Mouse (Mus musculus) erythroblast, embryonic 14.5 days (primary cell): ENCODE data around the gene Tradd.

Experiments
- GATA1 ChIP-seq: IDR thresholded peaks from 2 replicates; pipeline ENCODE4 v1.6.1; 2012; ENCODE audit warnings: low read length, inconsistent platforms, mixed read lengths
- TAL1 ChIP-seq: IDR thresholded peaks from 3 replicates; pipeline ENCODE4 v1.6.1; 2012; ENCODE audit warnings: low read length, inconsistent platforms, mixed read lengths

GRCm38 (mm10) chr8:105231503-105232320 lies 32.7 kb downstream of the Tradd start:
- TF ChIP-seq GATA1 (no peak), TAL1 (no peak)
